In the genomic region with DNA sequence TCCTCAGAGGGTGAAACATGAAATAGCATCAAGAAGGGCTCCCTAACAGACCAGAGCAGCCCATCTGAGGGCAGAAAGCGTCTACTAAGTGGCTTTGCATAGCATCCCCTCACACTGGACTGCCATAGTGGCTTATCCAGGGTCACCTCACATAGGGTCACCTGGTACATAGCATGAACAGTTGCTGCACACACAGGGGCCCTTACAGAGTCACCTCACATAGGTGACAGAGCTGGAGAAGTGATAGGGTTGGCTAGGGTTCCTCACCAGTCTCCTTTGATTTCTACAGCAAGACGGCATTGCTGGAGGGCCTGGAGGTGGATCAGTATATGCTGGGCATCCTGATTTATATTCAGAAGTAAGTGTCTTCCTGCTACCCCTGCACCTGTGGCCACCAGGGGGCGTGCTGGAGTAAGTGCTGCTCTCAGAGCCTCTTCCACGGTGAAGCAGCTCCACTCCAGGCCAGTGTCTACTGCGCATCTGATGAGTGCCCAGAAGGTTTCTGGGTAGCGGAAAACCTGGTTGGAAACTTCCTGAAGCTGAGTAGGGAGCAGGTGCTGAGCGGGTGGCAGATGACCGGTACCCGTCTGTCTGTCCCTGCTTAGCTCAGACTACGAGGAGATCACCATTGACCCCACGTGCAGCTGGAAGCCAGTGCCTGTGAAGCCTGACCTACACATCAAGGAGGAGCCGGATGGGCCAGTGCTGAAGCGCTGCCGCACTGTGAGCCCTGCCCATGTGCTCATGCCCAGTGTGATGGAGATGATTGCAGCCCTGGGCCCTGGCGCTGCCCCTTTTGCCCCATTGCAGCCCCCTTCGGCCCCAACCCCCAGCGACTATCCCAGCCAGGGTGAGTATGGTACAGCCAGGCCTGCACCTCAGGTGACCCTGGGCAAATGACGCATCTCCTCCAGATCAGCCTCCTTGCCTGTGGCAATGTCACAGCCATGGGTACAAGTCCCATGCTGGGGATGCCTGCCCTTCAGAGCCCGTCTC, we compare ENCODE assay signal across 8 mouse cellular contexts. TPM values are rescaled to one million over a fixed set of nuclear protein-coding genes. Genes with fewer than 3 reads are reported as not detected.
DNase-seq lines count a peak whose midpoint lies in the region; ATAC-seq lines count a peak whose summit lies in the region.

No protein-coding gene starts in this region.

- no peak overlapping the region for H3K27ac ChIP-seq in heart, embryonic 10.5 days
- H3K27ac ChIP-seq in embryonic facial prominence, embryonic 11.5 days (replicated peaks; ENCODE audit: low read depth, low read length): no peak overlapping the region

- no peaks in the 10 kb centered on the region for H3K9me3 ChIP-seq in heart, embryonic 10.5 days
- no peaks in the 10 kb centered on the region for H3K9me3 ChIP-seq in embryonic facial prominence, embryonic 11.5 days (replicated peaks; ENCODE audit: control insufficient read depth, low read length)

- peak; percentile 62 to 78 for DNase-seq in heart, adult 18-20 months
- DNase-seq in heart, embryonic 10.5 days (ENCODE audit: low spot score): no peak
- DNase-seq in 416B (ENCODE audit: low read depth): peak; percentile 75
- peak; percentile 91 for DNase-seq in ZHBTc4 (ENCODE audit: low read depth, low spot score)
- DNase-seq in embryonic facial prominence, embryonic 11.5 days (ENCODE audit: low spot score): peak; percentile 53
- DNase-seq in layer of hippocampus, postnatal 10 days (ENCODE audit: low spot score in 2 of 2): peak; percentile 69 to 71
- peak; percentile 83 to 86 for DNase-seq in thymus, postnatal 36 days

- ATAC-seq in embryonic facial prominence, embryonic 11.5 days (replicated peaks; ENCODE audit: insufficient number of reproducible peaks, low FRiP score, low TSS enrichment, low read depth): no peak
- peak; percentile 59 for ATAC-seq in monocyte, adult 5-6 weeks (replicated peaks; ENCODE audit: insufficient number of reproducible peaks, low FRiP score, low TSS enrichment, poor library complexity, severe bottlenecking)

- peaks cover 22% of the 10 kb centered on the region for H3K4me1 ChIP-seq in heart, embryonic 10.5 days
- H3K4me1 ChIP-seq in embryonic facial prominence, embryonic 11.5 days (ENCODE audit: control insufficient read depth, insufficient read depth, low read length): peaks cover 8% of the 10 kb centered on the region; the same call in 1 of the 2 replicates

- H3K36me3 ChIP-seq in heart, embryonic 10.5 days: peaks cover 80% of the 10 kb centered on the region
- H3K36me3 ChIP-seq in embryonic facial prominence, embryonic 11.5 days (replicated peaks; ENCODE audit: control insufficient read depth, insufficient read depth, low read depth, low read length): peaks cover 37% of the 10 kb centered on the region

- H3K27me3 ChIP-seq in heart, embryonic 10.5 days (ENCODE audit: insufficient read depth, poor library complexity, severe bottlenecking): no peaks in the 10 kb centered on the region
- no peaks in the 10 kb centered on the region for H3K27me3 ChIP-seq in embryonic facial prominence, embryonic 11.5 days (ENCODE audit: control insufficient read depth, insufficient read depth, low read length)

- H3K9ac ChIP-seq in embryonic facial prominence, embryonic 11.5 days (replicated peaks; ENCODE audit: low read length): no peak overlapping the region

- WGBS in heart, embryonic 10.5 days: 88% methylated on average over 19 of the region's 19 CpGs
- 89% methylated on average over 19 of the region's 19 CpGs for WGBS in embryonic facial prominence, embryonic 11.5 days

- no peak overlapping the region for H3K4me3 ChIP-seq in heart, embryonic 10.5 days
- H3K4me3 ChIP-seq in embryonic facial prominence, embryonic 11.5 days (ENCODE audit: low read depth, low read length): no peak overlapping the region

- no peak overlapping the region for H3K4me2 ChIP-seq in embryonic facial prominence, embryonic 11.5 days (ENCODE audit: low read depth, low read length)

RNA-seq across cellular contexts. Expression of gene Ppia, which starts 12.4 kb away (rescaled TPM):
- total RNA-seq in heart, adult 18-20 months (2021): 100 to 1,000 TPM; 304 to 366 TPM
- polyA plus RNA-seq in heart, embryonic 10.5 days (2016; fragmentation: Nextera tagmentation; extraction: Ambion mirVana): 4,882 and 5,148 TPM in 2 replicates
- polyA plus RNA-seq in embryonic facial prominence, embryonic 11.5 days (2014; fragmentation: Nextera tagmentation; extraction: Ambion mirVana): 5,819 and 6,203 TPM in 2 replicates
- total RNA-seq in layer of hippocampus, postnatal 10 days (2021): 1,000 to 10,000 TPM; 2,229 to 2,426 TPM
- total RNA-seq in monocyte, adult 5-6 weeks (2017): 917 to 1,280 TPM (median 1,115 TPM) in 3 replicates

RNA-seq across cellular contexts. Expression of gene Zmiz2, which starts 13.9 kb away (rescaled TPM):
- 10 to 100 TPM; 33.8 to 37.0 TPM for total RNA-seq in heart, adult 18-20 months (2021)
- polyA plus RNA-seq in heart, embryonic 10.5 days (2016; fragmentation: Nextera tagmentation; extraction: Ambion mirVana): 8.1 and 10.2 TPM in 2 replicates
- 9.0 and 9.6 TPM in 2 replicates for polyA plus RNA-seq in embryonic facial prominence, embryonic 11.5 days (2014; fragmentation: Nextera tagmentation; extraction: Ambion mirVana)
- 100 to 1,000 TPM; 149 to 163 TPM for total RNA-seq in layer of hippocampus, postnatal 10 days (2021)
- total RNA-seq in monocyte, adult 5-6 weeks (2017): 11.9 to 27.0 TPM (median 16.3 TPM) in 3 replicates

RNA-seq across cellular contexts. Expression of gene H2afv, which starts 41.4 kb away (rescaled TPM):
- 10 to 100 TPM; 71.4 to 86.8 TPM for total RNA-seq in heart, adult 18-20 months (2021)
- polyA plus RNA-seq in heart, embryonic 10.5 days (2016; fragmentation: Nextera tagmentation; extraction: Ambion mirVana): 303 and 415 TPM in 2 replicates
- polyA plus RNA-seq in embryonic facial prominence, embryonic 11.5 days (2014; fragmentation: Nextera tagmentation; extraction: Ambion mirVana): 853 and 854 TPM in 2 replicates
- total RNA-seq in layer of hippocampus, postnatal 10 days (2021): 10 to 100 TPM; 48.5 to 53.6 TPM
- 31.2 to 51.6 TPM (median 37.9 TPM) in 3 replicates for total RNA-seq in monocyte, adult 5-6 weeks (2017)
